Mouse (Mus musculus): ENCODE measurements around the gene Zswim4. TPM values are rescaled to one million over a fixed set of nuclear protein-coding genes. Genes with fewer than 3 reads are reported as not detected.

Zswim4 gene
- polyA plus RNA-seq, 1 experiment from 2014 or later = 10.9 TPM

DNA sequence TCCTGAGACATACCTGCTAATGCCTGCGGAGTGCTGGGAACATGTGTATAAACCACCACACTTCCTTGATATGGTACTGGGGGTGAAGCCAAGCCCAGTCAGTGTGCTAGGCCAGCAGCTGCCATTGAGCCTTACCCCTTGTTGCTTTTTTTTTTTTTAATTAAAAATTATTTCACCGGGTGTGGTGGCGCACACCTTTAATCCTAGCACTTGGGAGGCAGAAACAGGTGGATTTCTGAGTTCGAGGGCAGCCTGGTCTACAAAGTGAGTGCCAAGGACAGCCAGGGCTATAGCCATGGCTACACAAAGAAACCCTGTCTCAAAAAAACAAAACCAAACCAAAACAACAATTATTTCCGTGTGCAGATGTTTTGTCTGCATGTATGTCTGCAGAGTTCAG is 31.8 kb downstream of the Zswim4 start:
- WGBS = 95% methylated on average over 5 of the region's 5 CpGs
- no peak for ATAC-seq (replicated peaks; ENCODE audit: low FRiP score, low TSS enrichment, low read depth)
- Histone ChIP-seq H3K4me3 (ENCODE audit: low read depth, low read length) (no peak overlapping the region), H3K27me3 (replicated peaks; ENCODE audit: control insufficient read depth, insufficient read depth, low read length) (no peaks in the 10 kb centered on the region), H3K36me3 (ENCODE audit: control insufficient read depth, insufficient read depth, low read length) (peaks cover 31% of the 10 kb centered on the region), H3K27ac (ENCODE audit: low read depth) (no peak overlapping the region), H3K9ac (ENCODE audit: low read length) (no peak overlapping the region), H3K4me1 (replicated peaks; ENCODE audit: control insufficient read depth, insufficient read depth, low read length) (peaks cover 52% of the 10 kb centered on the region), H3K9me3 (ENCODE audit: control insufficient read depth, low read length) (no peaks in the 10 kb centered on the region), H3K4me2 (ENCODE audit: low read length) (no peak overlapping the region)
- no peak for DNase-seq (ENCODE audit: low spot score)

DNA sequence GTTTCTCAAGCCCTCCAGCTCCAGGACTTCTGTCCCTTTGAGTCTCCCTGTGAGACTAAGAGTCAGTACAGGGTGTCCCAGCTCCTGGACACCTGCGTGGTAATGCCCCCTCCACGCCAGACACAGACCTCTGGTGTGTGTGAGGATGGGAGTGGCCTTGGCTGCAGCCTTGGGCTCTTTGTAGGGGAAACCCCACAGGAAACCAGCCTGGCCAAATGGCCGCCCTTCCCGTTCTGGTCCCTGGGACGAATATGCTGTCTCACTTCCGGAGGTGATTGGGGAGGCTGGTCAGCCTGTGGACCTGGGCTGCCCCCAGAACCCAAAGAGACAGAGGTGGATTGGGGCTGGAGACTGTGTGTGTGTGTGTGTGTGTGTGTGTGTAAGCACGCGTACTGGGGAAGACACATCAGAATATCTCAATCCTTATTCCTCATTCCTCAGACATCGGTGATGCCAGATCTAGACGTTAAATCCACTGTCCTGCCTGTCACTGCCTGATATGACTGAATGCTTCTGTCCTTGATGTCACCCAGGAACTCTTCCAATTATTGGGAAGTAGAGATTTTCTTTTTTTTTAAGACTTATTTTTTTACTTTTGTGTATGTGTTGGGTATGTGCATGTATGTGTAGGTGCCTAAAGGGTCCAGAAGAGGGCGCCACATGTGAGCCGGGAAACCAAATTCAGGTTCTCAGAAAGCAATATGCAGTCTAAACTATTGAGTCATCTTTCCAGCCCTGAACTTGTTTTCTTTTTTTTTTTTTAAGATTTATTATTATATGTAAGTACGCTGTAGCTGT is 32.7 kb downstream of the Zswim4 start:
- DNase-seq (ENCODE audit: low spot score) (no peak), ATAC-seq (replicated peaks; ENCODE audit: low FRiP score, low TSS enrichment, low read depth) (no peak)
- WGBS = 48% methylated on average over 13 of the region's 13 CpGs
- Histone ChIP-seq H3K36me3 (ENCODE audit: control insufficient read depth, insufficient read depth, low read length) (peaks cover 23% of the 10 kb centered on the region), H3K9ac (ENCODE audit: low read length) (peak overlapping the region; percentile 66), H3K4me1 (replicated peaks; ENCODE audit: control insufficient read depth, insufficient read depth, low read length) (peaks cover 59% of the 10 kb centered on the region), H3K4me2 (ENCODE audit: low read length) (peak overlapping the region; percentile 95), H3K9me3 (ENCODE audit: control insufficient read depth, low read length) (no peaks in the 10 kb centered on the region), H3K4me3 (ENCODE audit: low read depth, low read length) (peak overlapping the region; percentile 71), H3K27me3 (replicated peaks; ENCODE audit: control insufficient read depth, insufficient read depth, low read length) (no peaks in the 10 kb centered on the region), H3K27ac (ENCODE audit: low read depth) (peak overlapping the region; percentile 91)

DNA sequence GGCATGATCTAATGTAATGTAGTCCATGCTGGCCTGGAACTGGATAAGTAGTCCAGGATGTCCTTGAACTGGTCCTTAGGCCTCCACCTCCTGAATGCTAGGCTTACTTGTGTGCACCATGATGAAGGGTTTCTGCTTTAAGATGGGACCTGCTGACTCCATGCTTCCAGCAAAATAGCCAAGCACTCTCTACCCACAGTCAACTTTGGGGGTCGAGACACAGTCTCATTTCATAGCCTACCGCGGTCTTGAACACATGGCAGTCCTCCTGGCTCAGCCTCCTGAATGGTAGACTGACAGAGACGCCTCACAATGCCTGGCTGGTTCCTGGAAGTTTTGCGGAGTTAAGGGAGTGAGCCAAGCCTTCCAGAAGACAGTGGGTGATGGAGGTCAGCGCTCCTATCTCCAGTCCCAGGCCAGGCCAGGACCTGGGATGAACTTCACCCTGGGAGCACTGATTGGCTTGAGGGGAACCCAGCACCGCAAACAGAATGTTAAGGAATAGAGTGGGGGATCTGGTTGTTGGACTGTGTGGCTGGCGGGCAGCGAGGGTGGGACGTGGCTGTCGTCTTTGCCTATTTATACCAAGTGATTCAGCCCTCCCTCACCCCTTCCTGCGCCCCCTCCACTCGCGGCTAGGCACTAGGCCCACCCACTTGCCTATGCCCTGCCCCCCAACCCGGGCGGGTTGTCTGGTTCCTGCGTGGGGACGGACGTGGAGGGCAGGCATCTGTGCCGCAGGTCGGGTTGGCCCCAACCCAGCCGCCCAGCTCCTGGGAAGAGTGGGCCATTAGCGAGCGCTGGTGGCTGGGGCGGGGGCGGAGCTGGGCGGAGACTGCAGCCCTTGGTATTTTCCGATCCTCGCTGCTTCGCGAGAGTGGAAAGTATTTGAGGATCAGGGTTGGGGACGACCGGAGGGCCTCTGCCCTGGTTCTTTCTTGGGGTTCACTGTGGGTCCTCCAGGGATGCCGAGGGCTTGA is 33.6 kb downstream of the Zswim4 start:
- H3K9me3 ChIP-seq (ENCODE audit: control insufficient read depth, low read length) = no peaks in the 10 kb centered on the region
- DNase-seq (ENCODE audit: low spot score) (peak; percentile 88), ATAC-seq (replicated peaks; ENCODE audit: low FRiP score, low TSS enrichment, low read depth) (peak; percentile 38)
- H3K4me3 ChIP-seq (ENCODE audit: low read depth, low read length) = peak overlapping the region; percentile 71
- WGBS = 9% methylated on average over 34 of the region's 34 CpGs
- peaks cover 15% of the 10 kb centered on the region for H3K36me3 ChIP-seq (ENCODE audit: control insufficient read depth, insufficient read depth, low read length)
- peak overlapping the region; percentile 91 for H3K27ac ChIP-seq (ENCODE audit: low read depth)
- no peaks in the 10 kb centered on the region for H3K27me3 ChIP-seq (replicated peaks; ENCODE audit: control insufficient read depth, insufficient read depth, low read length)
- H3K4me2 ChIP-seq (ENCODE audit: low read length) = peak overlapping the region; percentile 95
- peak overlapping the region; percentile 66 for H3K9ac ChIP-seq (ENCODE audit: low read length)
- H3K4me1 ChIP-seq (replicated peaks; ENCODE audit: control insufficient read depth, insufficient read depth, low read length) = peaks cover 63% of the 10 kb centered on the region

DNA sequence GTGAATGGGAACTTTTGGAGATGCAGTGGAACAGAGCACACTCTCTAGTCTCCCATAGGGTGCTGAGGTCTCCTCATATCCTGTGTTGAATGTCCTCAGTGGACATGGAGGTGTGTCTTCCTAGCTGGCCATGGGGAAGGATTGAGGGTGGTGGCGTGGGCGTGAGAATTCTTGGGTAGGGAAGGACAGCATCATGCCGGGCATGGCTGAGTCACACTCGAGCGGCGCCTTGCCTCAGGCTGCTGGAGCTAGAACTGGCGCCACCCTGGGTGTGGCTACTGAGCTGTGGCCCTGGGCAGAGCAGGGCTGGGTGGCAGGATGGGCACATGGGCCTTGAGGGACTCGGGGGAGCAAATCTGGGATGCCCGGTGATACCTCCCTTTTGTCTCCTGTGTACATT is 34.4 kb downstream of the Zswim4 start:
- peak overlapping the region; percentile 71 for H3K4me3 ChIP-seq (ENCODE audit: low read depth, low read length)
- H3K9ac ChIP-seq (ENCODE audit: low read length) = peak overlapping the region; percentile 82; the same call in 1 of the 2 replicates
- H3K4me1 ChIP-seq (replicated peaks; ENCODE audit: control insufficient read depth, insufficient read depth, low read length) = peaks cover 62% of the 10 kb centered on the region
- WGBS = 88% methylated on average over 9 of the region's 9 CpGs
- peak overlapping the region; percentile 91 for H3K27ac ChIP-seq (ENCODE audit: low read depth)
- no peaks in the 10 kb centered on the region for H3K9me3 ChIP-seq (ENCODE audit: control insufficient read depth, low read length)
- DNase-seq (ENCODE audit: low spot score) (no peak), ATAC-seq (replicated peaks; ENCODE audit: low FRiP score, low TSS enrichment, low read depth) (no peak)
- H3K27me3 ChIP-seq (replicated peaks; ENCODE audit: control insufficient read depth, insufficient read depth, low read length) = no peaks in the 10 kb centered on the region
- H3K36me3 ChIP-seq (ENCODE audit: control insufficient read depth, insufficient read depth, low read length) = peaks cover 15% of the 10 kb centered on the region
- peak overlapping the region; percentile 95 for H3K4me2 ChIP-seq (ENCODE audit: low read length)

DNA sequence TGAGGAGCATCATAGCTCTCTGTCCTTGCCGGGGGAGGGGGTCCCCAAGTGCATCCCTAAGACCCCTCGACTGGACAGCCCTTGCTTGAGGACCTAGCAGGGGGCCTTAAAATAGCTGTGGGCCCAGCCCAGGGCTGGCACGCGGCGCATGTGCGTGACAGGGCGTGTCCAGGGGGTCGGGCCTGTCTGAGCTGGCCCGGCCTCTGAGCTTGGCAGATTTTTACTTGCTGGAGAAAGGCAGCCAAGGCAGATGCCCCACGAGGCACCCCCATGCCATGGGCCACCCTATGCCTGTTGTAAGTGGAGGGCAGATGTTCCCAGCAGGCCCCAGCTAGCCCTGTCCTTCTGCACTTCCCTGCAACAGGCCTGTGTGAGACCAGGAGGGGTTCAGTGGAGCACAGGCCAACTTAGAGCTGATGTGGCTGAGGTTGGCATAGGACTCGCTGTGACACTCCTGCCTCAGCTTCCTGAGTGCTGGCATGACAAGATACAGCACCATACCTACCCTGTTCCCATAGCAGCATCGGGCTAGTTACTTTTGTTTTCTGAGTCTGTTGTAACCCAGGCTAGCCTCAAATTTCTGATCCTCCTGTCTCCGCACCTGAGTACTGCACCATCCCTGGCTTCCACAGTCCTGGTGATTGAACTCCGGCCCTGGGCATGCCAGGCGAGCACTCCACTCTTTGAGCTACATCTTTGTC is 35.2 kb downstream of the Zswim4 start:
- peak overlapping the region; percentile 71 for H3K4me3 ChIP-seq (ENCODE audit: low read depth, low read length)
- peak; percentile 72 for DNase-seq (ENCODE audit: low spot score)

DNA sequence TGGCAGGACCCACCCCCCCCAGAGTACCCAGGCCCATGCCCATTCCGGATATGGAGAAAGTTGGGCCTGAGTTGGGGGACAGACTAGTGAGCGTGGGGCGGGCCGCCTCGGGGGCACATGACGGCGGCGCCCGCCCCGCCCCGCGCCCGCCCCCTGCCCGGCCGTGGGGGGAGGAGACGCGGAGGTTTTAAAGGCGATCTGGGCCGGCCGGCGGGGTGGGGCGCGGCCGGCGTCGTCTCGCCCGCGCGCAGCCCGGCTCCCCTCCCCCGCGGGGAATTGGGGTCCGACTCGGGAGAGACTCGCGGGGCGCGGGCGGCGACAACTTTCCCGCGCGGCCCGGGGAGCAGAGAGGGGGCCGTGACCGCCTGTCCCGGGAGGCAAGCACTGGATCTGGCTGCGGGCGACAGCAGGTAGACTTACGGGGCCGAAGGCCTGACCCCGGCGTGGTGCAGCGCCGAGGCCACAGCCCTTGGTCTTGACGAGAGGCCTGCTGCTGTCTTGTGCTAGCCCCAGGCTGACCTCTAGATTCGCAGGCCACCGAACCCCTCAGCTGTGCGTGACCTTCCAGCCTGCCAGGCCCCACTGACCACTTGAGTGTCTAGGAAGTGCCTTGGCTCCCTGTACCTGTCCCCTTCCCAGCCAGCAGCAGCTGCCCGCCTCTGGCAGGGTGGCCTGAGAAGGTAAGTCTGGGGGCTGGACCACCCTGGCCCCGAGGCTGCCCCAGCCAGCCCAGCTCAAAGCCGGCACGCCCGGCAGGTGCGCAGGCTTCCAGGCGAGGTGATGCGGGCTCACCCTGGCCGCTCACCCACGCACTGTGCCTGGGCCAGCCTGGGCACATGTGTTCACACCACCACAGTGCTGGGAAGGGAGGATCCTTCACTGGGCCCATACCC is 36.0 kb downstream of the Zswim4 start:
- peak overlapping the region; percentile 82 for H3K9ac ChIP-seq (ENCODE audit: low read length)
- H3K27ac ChIP-seq (ENCODE audit: low read depth) = peak overlapping the region; percentile 99
- WGBS = 5% methylated on average over 38 of the region's 70 CpGs
- H3K4me1 ChIP-seq (replicated peaks; ENCODE audit: control insufficient read depth, insufficient read depth, low read length) = peaks cover 58% of the 10 kb centered on the region
- H3K27me3 ChIP-seq (replicated peaks; ENCODE audit: control insufficient read depth, insufficient read depth, low read length) = no peaks in the 10 kb centered on the region
- peak; percentile 80 for DNase-seq (ENCODE audit: low spot score)
- no peaks in the 10 kb centered on the region for H3K9me3 ChIP-seq (ENCODE audit: control insufficient read depth, low read length)
- peak; percentile 20; the same call in 1 of the 2 replicates for ATAC-seq (replicated peaks; ENCODE audit: low FRiP score, low TSS enrichment, low read depth)
- H3K4me2 ChIP-seq (ENCODE audit: low read length) = peak overlapping the region; percentile 95
- H3K4me3 ChIP-seq (ENCODE audit: low read depth, low read length) = peak overlapping the region; percentile 71
- peaks cover 7% of the 10 kb centered on the region; the same call in 1 of the 2 replicates for H3K36me3 ChIP-seq (ENCODE audit: control insufficient read depth, insufficient read depth, low read length)

More for the DNA sequence above, 35.2 kb downstream of the Zswim4 start:
- 52% methylated on average over 15 of the region's 15 CpGs for WGBS
- Histone ChIP-seq H3K27ac (ENCODE audit: low read depth) (peak overlapping the region; percentile 99), H3K27me3 (replicated peaks; ENCODE audit: control insufficient read depth, insufficient read depth, low read length) (no peaks in the 10 kb centered on the region), H3K4me2 (ENCODE audit: low read length) (peak overlapping the region; percentile 95), H3K36me3 (ENCODE audit: control insufficient read depth, insufficient read depth, low read length) (peaks cover 8% of the 10 kb centered on the region), H3K9ac (ENCODE audit: low read length) (peak overlapping the region; percentile 82), H3K4me1 (replicated peaks; ENCODE audit: control insufficient read depth, insufficient read depth, low read length) (peaks cover 58% of the 10 kb centered on the region), H3K9me3 (ENCODE audit: control insufficient read depth, low read length) (no peaks in the 10 kb centered on the region)
- no peak for ATAC-seq (replicated peaks; ENCODE audit: low FRiP score, low TSS enrichment, low read depth)

DNA sequence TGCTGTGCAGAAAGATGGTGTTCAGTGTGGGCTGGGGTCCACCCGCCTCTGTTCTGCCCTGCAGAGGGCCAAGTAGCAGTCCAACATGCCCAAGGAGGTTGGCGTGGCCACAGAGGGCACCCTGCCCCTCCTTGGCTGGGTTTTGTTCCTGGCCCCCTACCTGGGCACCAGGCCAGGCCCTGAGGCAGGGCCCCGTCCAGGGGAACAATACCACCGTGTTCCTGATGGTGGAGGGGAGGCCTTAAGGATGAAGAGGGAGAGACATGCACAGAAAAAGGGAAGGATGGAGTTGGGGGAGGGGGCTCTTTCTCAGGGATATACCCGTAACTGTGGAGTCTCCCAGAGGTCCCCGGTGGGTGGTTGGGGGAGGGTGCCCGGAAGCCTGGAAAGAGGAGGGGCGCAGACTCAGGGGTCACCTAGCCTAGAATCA is 36.7 kb downstream of the Zswim4 start:
- Histone ChIP-seq H3K9ac (ENCODE audit: low read length) (peak overlapping the region; percentile 82), H3K27me3 (replicated peaks; ENCODE audit: control insufficient read depth, insufficient read depth, low read length) (no peaks in the 10 kb centered on the region), H3K36me3 (ENCODE audit: control insufficient read depth, insufficient read depth, low read length) (no peaks in the 10 kb centered on the region; the same call in 1 of the 2 replicates), H3K27ac (ENCODE audit: low read depth) (peak overlapping the region; percentile 99), H3K9me3 (ENCODE audit: control insufficient read depth, low read length) (no peaks in the 10 kb centered on the region), H3K4me2 (ENCODE audit: low read length) (peak overlapping the region; percentile 95), H3K4me1 (replicated peaks; ENCODE audit: control insufficient read depth, insufficient read depth, low read length) (peaks cover 58% of the 10 kb centered on the region), H3K4me3 (ENCODE audit: low read depth, low read length) (peak overlapping the region; percentile 71)
- ATAC-seq (replicated peaks; ENCODE audit: low FRiP score, low TSS enrichment, low read depth) (no peak), DNase-seq (ENCODE audit: low spot score) (no peak)
- WGBS = 32% methylated on average over 8 of the region's 8 CpGs
